Mouse (Mus musculus) retina, adult 2 months (tissue): ENCODE measurements around the gene Rcor2.

Source experiments
- DNase-seq: peaks from one replicate; pipeline ENCODE4 v3.0.0-alpha.2; 2012; ENCODE audit warnings: low read depth, low spot score

Rcor2 gene

DNA sequence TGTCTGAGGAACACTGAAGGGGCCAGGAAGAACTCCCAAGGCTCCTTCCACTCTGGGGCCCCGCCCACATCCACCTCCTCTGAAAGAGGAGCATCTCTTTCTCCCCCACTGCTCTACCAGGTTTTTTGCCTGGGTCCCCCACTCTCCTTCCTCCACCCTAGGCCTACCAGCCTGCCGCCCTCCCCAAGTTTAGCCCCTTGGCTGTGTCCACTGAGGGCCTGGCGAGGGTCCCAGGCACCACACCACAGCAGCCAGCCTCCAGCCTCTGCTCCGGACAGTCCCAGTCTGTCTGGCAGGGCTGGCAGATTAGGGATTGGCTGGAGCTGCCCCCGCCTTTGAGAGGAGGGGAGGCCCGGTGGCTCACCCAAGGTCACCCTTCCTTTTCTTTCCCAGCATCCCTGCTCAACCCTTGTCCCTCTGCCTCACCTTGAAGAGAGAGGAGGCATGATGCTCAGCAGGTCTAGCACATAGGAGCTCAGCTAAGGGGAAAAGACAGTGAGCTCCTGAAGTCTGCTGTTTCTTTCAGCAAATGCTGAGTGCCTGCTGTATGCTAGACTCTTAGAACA, 2.3 kb upstream of the Rcor2 start:
- DNase-seq: no peak

DNA sequence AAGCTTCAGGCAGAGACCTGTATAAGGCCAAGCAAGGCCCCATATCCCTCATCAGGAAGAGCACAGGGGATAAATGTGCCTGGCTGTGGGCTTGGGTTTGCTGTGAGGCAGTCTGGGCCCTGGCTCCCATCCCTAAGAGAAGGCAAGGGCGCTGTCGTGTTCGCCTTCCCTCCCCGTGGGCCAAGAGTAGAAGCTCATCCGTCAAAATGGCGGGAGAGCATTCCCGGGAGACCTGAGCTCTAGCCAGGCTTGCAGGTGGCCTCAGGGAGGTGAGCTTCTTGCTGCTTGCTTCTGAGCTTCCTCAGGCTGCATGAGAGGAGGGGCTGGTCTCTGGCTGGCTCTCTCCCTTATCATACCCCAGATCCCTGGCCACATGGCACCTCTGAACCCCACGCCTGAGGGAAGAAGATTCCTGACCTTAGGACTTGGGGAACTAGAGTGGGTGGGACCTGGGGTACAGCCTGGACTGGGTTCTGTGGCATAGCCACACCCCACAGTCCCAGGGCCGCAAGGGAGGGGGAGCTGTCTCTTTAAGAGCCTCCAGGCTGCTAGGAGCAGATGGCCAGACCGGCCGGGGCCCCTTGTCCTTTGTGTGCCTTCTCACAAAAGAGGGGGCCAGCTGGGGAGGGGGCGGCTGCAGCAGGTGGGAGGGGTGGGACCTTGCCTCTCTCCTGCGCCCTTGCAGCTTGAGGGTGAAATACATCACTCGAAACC, 1.5 kb upstream of the Rcor2 start:
- no peak for DNase-seq

DNA sequence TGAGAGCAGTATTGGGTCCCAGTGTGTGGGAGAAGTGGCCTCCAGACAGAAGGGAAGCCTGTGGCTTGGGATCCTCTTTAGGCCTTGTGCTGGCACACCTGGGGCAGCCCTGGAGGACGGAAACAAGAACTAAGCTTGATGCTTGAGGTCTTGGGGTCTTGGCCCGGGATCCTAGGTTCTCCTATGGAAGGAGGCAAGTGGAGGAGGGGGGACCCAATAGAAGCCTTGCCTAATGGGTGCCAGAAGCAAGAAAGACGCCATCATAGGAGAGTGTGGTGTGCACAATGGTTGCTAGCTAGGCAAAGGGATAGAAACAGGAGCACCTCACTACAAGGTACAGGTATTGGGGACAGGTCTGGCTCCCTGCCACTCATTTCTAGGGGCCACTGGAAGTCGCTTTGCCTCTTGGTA, 699 bp upstream of the Rcor2 start:
- no peak for DNase-seq

DNA sequence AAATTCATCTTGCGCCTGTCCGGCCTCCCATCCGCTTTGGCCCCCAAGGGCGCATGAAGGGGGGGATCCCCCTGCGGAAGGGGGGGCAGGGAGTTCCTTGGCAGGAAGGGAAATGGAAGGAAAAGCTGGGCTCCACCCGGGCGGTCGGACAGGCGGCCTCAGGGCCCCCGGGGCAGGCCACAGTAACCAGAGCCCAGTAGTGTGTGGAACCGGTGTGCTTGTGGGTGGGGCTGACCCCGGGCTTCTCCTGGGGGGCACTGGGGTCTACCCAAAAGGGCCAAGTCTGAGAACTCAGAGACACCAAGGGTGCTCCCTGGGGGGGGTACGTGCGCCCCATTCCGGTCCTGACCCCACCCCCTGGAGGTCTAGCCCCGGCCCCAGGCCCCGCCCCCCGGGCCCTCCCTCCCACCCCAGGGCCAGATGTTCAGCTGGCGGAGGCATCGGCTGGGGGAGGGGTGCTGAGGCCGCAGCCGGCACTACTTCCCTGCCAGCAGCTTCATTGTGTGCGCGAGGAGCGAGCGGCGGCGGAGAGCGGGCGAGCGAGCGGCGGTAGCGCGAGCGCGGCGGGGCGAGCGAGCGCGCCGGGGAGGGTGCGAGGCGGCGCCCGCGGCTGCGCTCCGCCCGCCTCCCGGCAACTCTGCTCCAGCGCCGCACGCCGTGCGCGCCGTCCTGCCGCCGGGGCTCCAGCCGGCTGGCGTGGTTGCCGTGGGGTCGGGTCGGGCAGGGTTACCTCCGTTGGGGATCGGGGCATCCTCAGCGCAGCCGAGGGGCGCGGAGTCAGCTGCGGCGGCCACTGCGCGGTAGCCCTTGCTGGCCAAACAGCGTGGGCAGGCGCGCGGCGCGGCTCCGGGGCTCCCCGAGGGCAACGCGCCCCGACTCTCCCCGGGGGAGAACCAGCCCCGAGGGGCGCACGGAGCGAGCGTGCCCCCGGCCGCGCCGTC, 926 bp downstream of the Rcor2 start:
- DNase-seq: no peak

DNA sequence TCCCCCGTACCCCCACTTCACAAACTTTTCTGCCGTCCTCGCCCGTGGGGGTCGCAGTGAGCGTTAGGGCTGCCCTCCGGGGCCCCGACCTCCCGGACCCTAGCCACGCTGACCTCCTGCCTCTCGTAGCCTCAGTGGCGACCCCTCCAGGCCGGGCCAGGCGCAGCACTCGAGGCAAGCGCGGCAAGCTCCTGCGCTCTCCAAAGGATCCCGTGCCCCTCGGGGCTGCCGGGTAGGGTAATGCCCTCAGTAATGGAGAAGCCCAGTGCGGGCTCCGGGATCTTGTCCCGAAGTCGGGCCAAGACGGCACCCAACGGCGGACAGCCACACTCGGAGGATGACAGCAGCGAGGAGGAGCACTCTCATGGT, 1.6 kb downstream of the Rcor2 start:
- no peak for DNase-seq

DNA sequence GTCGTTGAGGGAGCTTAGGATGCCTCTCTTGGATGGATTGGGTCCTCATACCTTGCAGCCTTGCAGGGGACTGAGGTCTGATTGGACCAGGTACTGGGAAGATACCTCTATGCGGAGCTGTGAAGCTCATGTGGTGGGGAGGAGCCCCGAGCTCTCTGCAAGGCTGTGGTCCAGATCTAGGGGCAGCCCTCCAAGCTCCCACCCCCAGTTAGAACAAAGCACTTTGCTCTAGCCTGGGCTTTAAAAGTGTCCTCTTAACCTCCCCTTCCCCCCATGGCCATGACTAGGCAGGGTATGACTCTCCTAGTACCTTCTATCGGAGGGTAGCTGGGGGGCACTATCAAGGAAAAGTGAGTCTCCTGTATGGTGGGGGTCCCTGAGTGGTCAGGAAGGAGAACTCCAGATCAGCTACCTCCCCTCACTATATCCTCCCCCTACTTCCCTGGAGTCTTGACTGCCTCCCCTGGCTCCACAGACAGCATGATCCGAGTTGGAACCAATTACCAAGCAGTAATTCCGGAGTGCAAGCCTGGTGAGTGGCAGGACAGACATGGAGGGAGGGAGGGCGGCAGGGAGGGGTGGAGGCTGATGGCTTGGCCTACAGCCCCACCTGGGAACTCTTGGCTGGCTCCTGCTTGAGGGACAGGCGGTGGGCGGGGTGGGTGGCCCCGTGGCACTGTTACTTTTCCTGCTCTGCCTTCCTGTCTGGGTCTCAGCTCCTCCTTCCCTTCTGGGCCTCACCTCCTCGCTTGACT, 2.3 kb downstream of the Rcor2 start:
- DNase-seq: no peak

DNA sequence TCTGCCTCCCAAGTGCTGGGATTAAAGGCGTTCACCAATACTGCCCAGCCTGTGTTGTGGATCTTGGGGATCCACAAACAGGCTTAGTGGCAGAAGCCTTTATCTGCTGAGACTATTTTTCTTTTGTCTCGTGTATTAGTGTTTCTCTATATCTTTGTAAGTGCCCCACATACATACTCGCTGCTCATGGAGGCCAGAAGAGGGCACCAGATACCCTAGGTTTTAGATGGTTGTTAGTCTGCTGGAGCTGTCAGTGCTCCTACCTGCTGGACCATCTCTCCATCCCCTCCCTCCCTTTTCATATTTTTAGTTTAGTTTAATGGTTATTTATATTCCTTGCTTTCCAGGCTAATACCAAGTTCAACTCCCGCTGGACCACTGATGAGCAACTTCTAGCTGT, 6.4 kb downstream of the Rcor2 start:
- DNase-seq: no peak

DNA sequence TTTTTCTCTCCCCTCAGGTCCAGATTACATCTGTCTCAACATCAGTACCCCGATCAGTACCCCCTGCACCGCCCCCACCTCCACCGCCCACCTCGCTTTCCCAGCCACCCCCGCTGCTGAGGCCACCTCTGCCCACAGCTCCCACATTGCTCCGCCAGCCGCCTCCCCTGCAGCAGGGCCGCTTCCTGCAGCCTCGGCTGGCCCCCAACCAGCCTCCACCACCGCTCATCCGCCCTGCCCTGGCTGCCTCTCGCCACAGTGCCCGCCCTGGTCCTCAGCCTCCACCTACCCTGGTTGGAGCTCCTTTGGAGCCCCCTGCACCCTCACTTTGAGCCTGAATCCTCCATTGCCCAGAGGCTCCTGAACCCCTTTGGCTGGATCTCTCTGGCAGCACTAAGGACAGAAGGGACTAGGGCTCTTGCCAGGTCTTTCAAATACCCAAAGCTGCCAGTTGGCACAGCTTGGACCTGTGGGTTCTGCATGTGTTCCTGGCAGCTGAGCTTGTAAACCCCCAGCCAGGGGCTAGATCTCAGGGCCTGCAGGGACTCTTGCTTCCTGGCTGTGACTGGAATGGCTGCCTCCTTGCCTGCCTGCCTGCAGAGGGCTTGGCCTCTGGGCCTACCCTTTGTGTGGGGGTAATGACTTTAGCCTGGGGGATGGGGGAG, 7.3 kb downstream of the Rcor2 start:
- DNase-seq: no peak

DNA sequence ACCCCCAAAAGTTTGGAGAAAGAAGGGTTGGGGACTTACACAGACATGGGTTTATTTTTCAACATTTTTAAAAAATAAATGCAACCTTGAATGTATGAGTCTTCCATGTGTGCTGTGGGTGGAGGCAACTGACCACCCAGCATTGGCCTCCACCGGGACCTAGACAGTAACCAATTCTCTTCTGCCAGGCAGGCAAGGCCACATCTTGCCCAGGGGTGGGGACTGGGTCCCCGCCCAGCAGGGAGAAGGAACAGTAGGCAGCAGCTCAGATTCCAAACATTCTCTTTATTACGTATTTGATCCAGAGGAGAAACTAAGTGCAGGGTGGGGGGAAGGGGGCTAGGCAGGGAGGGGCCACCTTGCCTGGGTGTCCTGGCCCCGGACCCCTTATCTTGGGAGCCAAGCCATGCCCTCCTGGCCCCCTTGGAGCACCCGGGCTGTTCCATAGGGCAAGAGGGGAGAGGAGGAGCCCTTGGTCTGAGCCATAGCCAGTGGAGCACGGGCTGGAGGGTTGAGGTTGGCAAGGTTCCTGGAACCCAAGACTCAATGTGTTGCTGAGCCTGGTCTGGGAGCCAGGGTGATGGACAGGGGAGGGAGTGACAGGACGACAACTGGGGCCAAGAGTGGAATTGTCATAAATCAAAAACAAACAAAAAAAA, 8.1 kb downstream of the Rcor2 start:
- DNase-seq: no peak

DNA sequence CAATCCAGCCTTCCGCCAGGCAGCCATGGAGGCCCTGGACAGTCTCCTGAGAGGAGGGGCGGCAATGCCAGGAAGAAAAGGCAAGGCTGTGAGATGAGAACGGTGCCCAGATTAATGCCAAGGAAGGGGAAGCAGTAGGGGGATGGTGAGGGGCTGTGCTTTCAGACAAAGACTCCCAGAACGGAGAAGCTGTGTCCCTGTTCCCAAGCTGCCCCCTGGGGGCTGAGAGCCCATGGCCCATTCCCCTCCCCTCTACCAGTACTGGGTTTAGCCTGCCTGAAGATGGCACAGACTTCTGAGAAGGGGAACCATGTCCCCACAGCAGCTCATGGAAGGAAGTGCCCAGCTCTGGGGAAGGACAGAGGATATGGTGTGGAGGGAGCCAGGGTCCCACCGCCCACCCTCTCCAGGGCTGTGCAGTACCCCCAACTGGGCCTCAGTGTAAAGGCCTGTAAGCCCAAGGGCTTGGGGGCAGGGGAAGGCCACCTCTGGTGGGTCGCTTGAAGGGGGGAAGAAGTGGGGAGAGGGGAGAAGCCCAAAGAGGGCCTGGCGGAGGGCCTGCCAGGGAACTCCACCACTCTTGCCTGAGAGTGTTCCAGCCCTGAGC, 9.0 kb downstream of the Rcor2 start:
- no peak for DNase-seq

DNA sequence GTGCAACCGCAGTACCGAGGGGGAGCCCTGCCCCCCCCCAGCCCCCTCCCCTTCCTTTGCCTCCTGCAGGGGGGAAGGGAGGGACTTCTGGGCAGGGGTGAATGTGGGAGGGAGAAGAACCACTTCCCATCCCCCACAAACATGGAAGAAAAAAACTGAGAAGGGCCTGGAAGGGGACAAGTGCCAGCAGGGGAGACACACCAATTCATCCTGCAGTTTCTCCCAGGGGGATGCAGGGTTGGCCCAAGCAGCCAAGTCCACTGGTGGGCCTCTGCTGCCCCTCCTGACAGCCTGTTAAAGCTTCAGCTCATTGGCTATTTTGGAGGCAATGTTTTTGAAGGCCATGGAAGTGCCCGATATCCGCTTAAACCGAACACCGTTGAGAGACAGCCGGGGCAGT, 9.7 kb downstream of the Rcor2 start:
- DNase-seq: no peak

DNA sequence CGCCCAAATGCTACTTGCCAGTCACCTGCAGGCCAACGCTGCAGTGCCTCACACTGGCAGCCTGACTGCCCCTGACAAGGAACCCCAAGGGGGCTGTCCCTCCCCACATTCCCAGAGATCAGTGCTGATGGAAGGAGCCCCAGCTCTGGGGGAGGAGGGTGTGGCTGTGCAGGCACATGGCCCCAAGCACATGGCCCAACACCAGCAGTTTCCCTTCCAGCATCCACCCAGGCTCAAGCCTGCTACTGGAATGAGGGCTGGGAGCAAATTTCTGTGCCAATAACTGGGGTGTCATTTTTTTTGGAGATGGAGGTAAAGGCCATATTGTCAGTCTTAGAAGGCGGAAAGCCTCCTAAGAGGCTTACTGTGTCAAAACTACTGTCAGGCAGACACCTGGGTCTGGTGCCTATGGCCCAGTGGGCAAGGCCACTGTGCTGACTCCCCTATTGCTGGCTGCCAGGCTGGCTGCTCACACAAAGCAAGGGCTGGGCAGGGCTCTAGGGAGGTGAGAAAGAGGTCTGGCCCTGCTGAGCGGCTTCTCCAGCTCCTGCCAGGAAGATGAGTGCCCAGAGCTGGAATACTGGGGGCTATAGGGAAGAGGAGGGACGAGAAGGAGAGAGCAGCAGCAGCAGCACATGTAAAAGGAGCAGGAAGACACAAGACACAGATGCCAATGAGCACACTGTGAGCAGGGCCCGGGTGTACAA, 11.2 kb downstream of the Rcor2 start:
- DNase-seq: no peak

DNA sequence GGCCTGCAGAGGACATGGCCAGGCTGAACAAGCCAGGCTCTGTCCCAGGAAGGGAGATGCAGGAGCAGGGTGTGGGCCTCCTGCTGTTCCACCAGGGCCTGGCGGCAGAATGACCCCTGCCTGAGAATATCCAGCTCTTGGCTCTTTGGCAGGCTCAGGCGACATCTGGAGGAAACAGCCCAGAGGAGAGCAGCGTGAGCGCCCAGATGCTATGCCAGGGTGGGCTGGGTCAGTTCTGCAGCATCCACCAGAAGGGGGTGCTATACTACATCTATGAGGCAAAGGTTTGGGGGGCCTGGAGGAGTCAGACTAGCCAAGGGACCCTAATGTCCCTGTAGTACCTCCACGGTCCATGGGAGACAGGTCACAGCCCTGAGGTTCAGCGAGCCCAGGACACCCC, 12.0 kb downstream of the Rcor2 start:
- no peak for DNase-seq

DNA sequence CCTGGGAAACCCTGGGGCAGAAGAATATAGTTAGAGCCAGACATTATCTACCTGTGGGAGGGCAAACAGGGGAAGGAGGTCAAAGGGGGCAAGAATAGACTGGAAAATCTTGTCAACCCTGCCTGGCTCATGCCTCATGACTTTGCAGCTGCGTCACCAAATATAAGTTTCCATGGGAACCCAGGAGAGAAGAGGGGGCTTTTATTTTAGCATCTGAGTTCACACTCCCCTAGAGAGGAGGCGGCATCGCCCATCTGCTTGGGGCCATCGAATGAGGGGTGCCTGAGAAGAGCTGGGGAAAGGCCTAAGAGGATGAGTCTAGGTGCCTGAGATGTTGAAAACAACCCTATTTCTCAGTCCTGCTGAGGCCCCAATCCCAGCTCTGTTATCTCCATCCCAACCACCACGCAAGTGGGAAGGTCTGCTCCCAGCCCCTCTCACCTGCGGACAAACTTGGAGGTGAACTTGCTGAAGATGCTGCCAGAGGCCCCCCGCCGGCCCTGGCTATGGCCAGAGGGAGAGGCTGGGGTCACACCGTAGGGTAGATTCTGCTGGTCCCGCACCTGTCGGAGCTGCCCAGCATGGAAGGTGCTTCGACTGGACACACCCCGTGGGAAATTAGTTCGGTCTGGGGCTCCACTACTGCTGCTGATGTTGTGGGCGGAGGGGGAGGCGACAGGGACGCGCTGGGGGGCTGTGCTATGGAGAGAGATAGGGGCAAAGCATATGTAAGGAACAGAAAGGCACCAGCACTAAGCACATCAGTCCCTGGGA, 13.6 kb downstream of the Rcor2 start:
- DNase-seq: no peak

DNA sequence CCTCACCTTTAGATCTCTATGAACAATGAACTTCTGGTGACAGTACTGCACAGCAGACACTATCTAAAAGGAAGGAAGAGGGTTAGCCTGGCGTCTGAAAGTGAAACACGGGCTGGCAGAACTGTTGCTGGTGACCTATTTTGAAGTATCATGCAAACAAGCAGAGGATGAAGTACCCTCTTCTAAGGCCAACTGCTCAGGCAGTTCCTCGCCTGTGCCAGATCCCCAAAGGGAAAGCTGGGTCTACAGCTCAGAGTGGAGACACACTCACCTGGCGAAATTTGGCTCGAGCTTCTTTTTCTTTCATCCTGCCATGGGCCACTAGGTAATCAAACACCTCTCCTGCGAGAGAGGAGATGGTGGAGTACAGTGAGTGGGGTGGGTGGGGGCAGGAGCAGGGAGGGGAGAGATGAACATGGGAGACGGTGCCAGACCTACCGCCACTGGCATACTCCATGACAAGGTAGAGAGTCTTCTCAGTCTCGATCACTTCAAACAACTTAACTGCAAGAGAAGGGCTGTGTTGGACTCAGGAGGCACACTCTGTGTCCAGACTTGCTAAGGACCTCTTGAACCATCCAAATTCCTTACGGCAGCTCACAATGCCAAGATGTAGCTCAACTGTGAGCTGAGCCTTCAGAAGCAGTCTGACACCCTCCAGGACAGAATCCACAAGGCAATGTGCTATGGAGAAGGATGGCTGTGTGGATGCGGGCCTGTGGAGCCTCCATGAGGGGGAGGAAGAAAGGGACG, 19.6 kb downstream of the Rcor2 start:
- no peak for DNase-seq

DNA sequence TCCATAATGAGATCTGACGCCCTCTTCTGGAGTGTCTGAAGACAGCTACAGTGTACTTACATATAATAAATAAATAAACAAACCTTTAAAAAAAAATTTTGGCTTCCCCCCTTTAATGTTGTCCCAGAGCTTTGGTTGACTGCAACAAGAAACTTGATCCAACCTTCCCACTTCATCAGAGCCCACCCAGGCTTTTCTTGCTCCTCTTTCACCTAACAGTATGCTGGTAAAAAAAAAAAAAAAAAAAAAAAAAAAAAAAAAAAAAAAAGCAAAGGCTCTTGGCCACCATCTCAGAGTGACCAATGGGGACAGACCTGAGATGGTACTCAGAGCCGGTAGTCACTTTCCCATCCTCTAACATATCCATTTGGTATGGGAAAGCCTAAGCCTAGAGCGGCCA, 21.2 kb downstream of the Rcor2 start:
- DNase-seq: no peak

DNA sequence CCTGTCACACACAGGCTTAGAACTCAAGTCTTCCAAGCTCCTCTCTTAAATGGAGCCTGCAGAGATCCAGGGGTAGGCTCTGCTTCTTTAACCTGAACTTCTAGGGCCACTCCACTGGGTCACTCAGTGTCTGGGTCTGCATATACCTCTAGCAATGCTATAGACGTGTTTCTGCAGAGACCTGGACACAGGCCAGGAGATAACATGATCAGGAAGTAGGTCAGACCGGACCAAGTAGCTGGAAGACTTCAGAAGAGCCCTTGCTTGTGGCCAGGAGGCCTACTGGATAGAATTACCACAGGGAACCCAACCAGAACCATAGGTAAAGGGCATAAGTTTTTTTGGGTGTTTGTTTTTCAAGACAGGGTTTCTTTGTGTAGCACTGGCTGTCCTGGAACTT, 22.6 kb downstream of the Rcor2 start:
- no peak for DNase-seq

DNA sequence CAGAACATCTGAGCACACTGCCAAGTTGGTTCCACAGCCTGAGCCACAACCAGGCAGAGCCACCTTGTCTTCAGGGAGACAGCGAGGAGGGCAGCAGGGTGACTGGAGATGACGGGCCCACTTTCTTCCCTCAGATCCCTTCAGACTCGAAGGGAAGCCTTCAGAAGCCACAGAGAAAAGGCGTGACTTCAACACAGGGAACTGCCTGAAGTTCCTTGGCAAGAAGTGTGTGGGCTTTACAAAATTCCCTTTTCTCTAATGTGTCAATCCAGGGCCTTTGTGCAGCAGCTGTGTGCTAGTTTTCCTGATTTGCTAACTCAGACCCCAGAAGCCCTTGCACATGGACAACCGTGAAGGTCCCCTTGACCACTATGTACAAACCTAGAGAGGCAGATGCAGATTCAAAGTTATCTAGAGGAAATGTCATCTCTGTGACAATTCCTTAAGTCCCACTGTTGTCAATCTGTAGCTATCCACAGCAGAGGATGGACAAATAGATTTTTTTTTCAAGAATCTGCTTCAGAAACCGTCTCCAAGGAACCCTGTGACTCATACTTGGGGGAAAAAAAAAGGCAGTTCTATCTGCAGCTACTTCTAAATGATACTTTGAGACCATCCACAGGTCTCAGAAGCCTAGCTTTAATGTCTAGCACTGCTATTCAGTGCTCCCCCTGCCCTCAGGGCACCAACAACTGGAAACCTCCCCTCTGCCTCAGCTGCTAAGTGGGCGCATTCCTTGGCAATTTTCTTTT, 25.0 kb downstream of the Rcor2 start:
- no peak for DNase-seq
